Mouse (Mus musculus) forebrain, postnatal 0 days (tissue): Measurements from ENCODE around the gene Tmbim6. TPM values are rescaled to one million over a fixed set of nuclear protein-coding genes. Genes with fewer than 3 reads are reported as not detected.
"Not testable (repeated sequence)": the region's sequence is repeated elsewhere in the genome, so short reads cannot be mapped to it uniquely, and the experiment has no call there.

Experiments used
- ATAC-seq: fragments of 200-750 bp; cut with Nextera tagmentation; 2 replicates; pipeline ENCODE4 v1.8.0; 2017; ENCODE audit warnings: mild to moderate bottlenecking, moderate library complexity
- DNase-seq: peaks from one replicate; pipeline ENCODE4 v3.0.0-alpha.2; 2015
- H3K27ac ChIP-seq: fragments of 300-500 bp; sonication (generic); 2 replicates; pipeline ENCODE4 v1.5.1; 2014; ENCODE audit warnings: low read depth, mild to moderate bottlenecking, antibody characterized with exemption, low read length, moderate library complexity, mixed read lengths
- H3K27me3 ChIP-seq: fragments of 300-500 bp; sonication (generic); 2 replicates; pipeline ENCODE4 v1.6.1; 2014; ENCODE audit warnings: mild to moderate bottlenecking, low read length, mixed read lengths; ENCODE audit not compliant: insufficient read depth
- H3K36me3 ChIP-seq: fragments of 300-500 bp; sonication (generic); 2 replicates; pipeline ENCODE4 v1.6.1; 2014; ENCODE audit warnings: mild to moderate bottlenecking, moderate library complexity; ENCODE audit not compliant: insufficient read depth
- H3K4me1 ChIP-seq: fragments of 300-500 bp; sonication (generic); 2 replicates; pipeline ENCODE4 v1.6.1; 2014; ENCODE audit warnings: antibody characterized with exemption; ENCODE audit not compliant: insufficient read depth
- H3K4me2 ChIP-seq: fragments of 300-500 bp; sonication (generic); 2 replicates; pipeline ENCODE4 v1.6.1; 2014; ENCODE audit warnings: low read depth, mild to moderate bottlenecking, moderate library complexity
- H3K4me3 ChIP-seq: fragments of 300-500 bp; sonication (generic); 2 replicates; pipeline ENCODE4 v1.5.1; 2014; ENCODE audit warnings: low read depth, low read length, mixed read lengths
- H3K9ac ChIP-seq: fragments of 300-500 bp; sonication (generic); 2 replicates; pipeline ENCODE4 v1.6.1; 2014; ENCODE audit warnings: mild to moderate bottlenecking
- H3K9me3 ChIP-seq: fragments of 300-500 bp; sonication (generic); 2 replicates; pipeline ENCODE4 v1.6.1; 2016; ENCODE audit warnings: low read length
- CTCF ChIP-seq: sonication (generic); IDR thresholded peaks from 2 replicates; pipeline ENCODE4 v1.5.1; 2016; ENCODE audit warnings: antibody characterized with exemption, control low read depth, low read depth
- WGBS: fragments of 180-500 bp; shearing (Covaris S2); extraction: QIAGEN DNeasy Blood & Tissue Kit; methylation state at CpG from one replicate; pipeline ENCODE4 v1.1.7; 2014; 5-methylcytosine and 5-hydroxymethylcytosine counted together
- polyA plus RNA-seq: library from polyadenylated mRNA; unstranded; fragments of >200 nt; fragmentation: Nextera tagmentation; extraction: Ambion mirVana; gene quantifications from 2 replicates; pipeline ENCODE4 v1.2.1, GENCODE M21; 2015
- total RNA-seq: library from RNA; depleted of rRNA; stranded (reverse); fragments of >200 nt; gene quantifications from 2 replicates; pipeline ENCODE4 v1.2.3, GENCODE M21; 2014

Gene Tmbim6
- total and polyA plus RNA-seq, 2 experiments from 2014 or later: 234 to 312 TPM

DNA sequence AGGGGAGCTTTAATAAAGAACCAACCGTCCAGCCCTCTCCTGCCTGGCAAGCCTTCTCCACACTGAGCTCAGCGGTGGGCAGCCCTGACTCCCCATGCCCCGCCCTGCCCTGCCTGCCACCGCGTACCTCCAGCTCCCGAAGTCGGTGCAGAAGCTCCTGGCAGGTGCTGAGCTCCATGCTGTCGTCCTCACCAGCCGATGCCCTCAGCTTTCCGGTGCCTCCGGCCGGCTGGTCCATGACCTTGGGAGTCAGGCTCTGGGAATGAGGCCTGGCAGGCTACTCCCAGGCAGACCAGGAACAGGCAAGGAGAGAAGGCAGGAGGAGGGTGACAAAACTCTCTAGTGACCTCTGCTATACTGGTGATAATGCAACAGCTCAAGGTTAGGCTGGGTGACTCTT is 41.2 kb downstream of the Tmbim6 start:
- Histone ChIP-seq H3K27me3 (no peaks in the 10 kb centered on the region), H3K4me2 (no peak overlapping the region), H3K9ac (no peak overlapping the region), H3K36me3 (peaks cover 43% of the 10 kb centered on the region), H3K4me3 (no peak overlapping the region), H3K4me1 (no peaks in the 10 kb centered on the region), H3K27ac (no peak overlapping the region), H3K9me3 (no peaks in the 10 kb centered on the region)
- ATAC-seq (no peak), DNase-seq (no peak)
- 90% methylated on average over 12 of the region's 12 CpGs for WGBS
- TF ChIP-seq CTCF: no peak

- 87% methylated on average over 8 of the region's 8 CpGs for WGBS
- no peak overlapping the region for H3K27ac ChIP-seq
- DNase-seq (no peak), ATAC-seq (no peak)
- H3K9ac ChIP-seq: no peak overlapping the region
- no peak overlapping the region for H3K4me2 ChIP-seq
- H3K9me3 ChIP-seq: no peaks in the 10 kb centered on the region
- H3K36me3 ChIP-seq: peaks cover 14% of the 10 kb centered on the region
- H3K27me3 ChIP-seq: no peaks in the 10 kb centered on the region
- no peak for TF ChIP-seq CTCF
- H3K4me1 ChIP-seq: no peaks in the 10 kb centered on the region
- H3K4me3 ChIP-seq: no peak overlapping the region
Measured at GRCm38 (mm10) chr15:99438966-99439698, 46.5 kb downstream of the Tmbim6 start.

DNA sequence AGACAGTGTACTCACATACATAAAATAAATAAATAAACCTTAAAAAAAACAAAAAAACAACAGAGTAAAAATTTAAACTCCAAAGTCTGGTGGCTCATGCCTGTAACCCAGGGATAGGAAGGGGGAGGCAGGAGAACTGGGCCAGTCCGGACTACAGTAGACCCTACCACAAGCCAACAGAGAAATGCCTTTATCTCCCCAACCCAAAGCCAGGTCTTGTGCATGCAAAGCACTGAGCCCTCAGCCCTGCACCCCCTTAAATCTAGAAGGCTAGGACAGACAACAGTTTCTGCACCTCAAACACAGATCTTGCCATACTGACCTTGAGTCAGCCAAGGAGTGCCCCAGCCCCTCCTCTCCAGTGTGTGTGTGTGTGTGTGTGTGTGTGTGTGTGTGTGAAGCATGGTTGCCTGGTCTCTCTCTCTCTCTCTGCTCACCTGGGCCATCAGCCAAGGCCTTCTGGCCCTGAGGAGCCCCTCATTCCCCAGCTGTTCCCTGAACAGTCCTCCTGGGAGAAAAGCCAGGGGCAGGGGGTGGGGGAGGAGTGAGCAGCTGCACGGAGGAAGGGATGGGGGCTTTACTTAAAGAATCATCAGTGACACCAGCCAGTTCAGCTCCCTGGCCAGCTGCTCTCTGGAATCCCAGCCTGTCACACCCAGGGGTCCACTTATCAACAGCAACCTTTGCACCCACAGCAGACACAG is 47.6 kb downstream of the Tmbim6 start:
- no peak for TF ChIP-seq CTCF
- Histone ChIP-seq H3K9me3 (no peaks in the 10 kb centered on the region), H3K4me1 (no peaks in the 10 kb centered on the region), H3K27me3 (no peaks in the 10 kb centered on the region), H3K27ac (peak overlapping the region; percentile 75), H3K36me3 (peaks cover 14% of the 10 kb centered on the region), H3K4me2 (no peak overlapping the region), H3K9ac (no peak overlapping the region), H3K4me3 (no peak overlapping the region)
- peak; percentile 73 for DNase-seq
- WGBS: 47% methylated on average over 2 of the region's 2 CpGs
- ATAC-seq: peak; percentile 87

DNA sequence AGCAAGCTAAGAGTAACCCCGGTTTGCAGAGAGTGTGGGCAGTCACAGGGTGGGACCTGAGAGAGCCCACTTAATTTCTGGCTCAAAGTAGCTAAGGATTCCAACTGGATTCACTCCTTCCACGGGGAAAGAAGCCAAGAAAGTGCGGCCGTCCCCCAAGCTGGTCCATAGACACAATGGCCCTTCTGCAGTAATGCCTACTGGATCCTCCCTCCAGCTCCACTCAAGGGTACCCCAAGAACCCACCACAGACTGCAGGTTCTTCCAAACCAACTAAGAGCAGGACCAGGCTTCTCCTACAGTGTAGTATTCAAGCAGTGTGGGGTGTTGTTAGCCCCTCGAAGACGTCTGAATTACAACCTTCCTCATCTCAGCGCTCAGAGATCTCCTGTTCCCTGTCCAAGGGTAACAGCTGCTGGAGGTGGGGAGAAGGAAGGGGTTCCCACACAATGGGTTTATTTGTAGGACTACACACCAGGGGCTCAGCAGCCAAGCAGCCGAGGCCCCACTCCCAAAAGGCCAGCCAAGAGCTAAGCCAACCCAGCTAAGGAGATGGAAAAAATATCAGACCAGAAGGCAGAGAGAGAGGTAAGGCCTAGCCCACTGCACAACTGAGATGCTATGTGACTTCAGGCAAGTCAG is 48.3 kb downstream of the Tmbim6 start:
- Histone ChIP-seq H3K9ac (no peak overlapping the region), H3K4me3 (no peak overlapping the region), H3K27ac (peak overlapping the region; percentile 75), H3K27me3 (no peaks in the 10 kb centered on the region), H3K36me3 (peaks cover 14% of the 10 kb centered on the region), H3K9me3 (no peaks in the 10 kb centered on the region), H3K4me1 (no peaks in the 10 kb centered on the region), H3K4me2 (no peak overlapping the region)
- no peak for TF ChIP-seq CTCF
- DNase-seq (peak; percentile 24), ATAC-seq (peak; percentile 12; the same call in 1 of the 2 replicates)
- WGBS: 31% methylated on average over 8 of the region's 8 CpGs

DNA sequence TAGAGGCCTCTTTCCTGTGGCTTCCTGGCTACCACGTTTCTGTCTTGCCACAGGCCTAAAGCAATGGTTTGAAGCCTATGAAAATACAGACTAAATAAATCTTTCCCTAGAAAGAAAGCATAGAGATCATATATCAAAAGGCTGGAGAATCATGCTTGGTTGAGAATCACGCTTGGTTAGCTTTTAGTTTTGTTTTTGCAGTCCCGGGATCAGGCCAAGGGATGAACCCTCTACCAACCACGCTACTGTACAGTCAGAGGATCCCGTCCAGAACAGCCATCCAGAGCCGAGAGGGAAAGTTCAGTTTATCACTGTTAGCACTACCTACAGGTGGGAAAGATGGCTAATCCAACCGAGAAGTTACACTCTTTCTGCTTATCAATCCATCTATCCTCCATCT is 49.7 kb downstream of the Tmbim6 start:
- ATAC-seq: no peak
- no peaks in the 10 kb centered on the region for H3K4me1 ChIP-seq

GRCm38 (mm10) chr15:99445567-99445966 is 52.9 kb downstream of the Tmbim6 start:
- Histone ChIP-seq H3K9ac (no peak overlapping the region), H3K27ac (no peak overlapping the region), H3K4me1 (no peaks in the 10 kb centered on the region), H3K9me3 (no peaks in the 10 kb centered on the region), H3K4me2 (no peak overlapping the region), H3K36me3 (peaks cover 5% of the 10 kb centered on the region; the same call in 1 of the 2 replicates), H3K4me3 (no peak overlapping the region), H3K27me3 (no peaks in the 10 kb centered on the region)
- DNase-seq (no peak), ATAC-seq (no peak)
- TF ChIP-seq CTCF: no peak
- 53% methylated on average over 6 of the region's 6 CpGs for WGBS

More for the DNA sequence above, 49.7 kb downstream of the Tmbim6 start:
- Histone ChIP-seq H3K4me2 (no peak overlapping the region), H3K27me3 (no peaks in the 10 kb centered on the region), H3K9me3 (no peaks in the 10 kb centered on the region), H3K9ac (no peak overlapping the region), H3K4me3 (no peak overlapping the region), H3K36me3 (peaks cover 14% of the 10 kb centered on the region), H3K27ac (no peak overlapping the region)
- TF ChIP-seq CTCF: no peak
- WGBS: 90% methylated on average over 7 of the region's 7 CpGs
- DNase-seq: no peak

GRCm38 (mm10) chr15:99446136-99446535 is 53.5 kb downstream of the Tmbim6 start:
- 90% methylated on average over 10 of the region's 10 CpGs for WGBS
- not testable (repeated sequence) for H3K27ac ChIP-seq, H3K4me3 ChIP-seq, DNase-seq, H3K36me3 ChIP-seq, H3K9ac ChIP-seq, H3K4me1 ChIP-seq, ATAC-seq, H3K27me3 ChIP-seq, H3K9me3 ChIP-seq, H3K4me2 ChIP-seq
